Mouse (Mus musculus) heart, adult 2 months (tissue): ENCODE data around the gene Olfr1564. TPM values are rescaled to one million over a fixed set of nuclear protein-coding genes. Genes with fewer than 3 reads are reported as not detected.
A peak's percentile ranks its signal among the peaks of the same experiment; 100 is the strongest.
"Not testable (repeated sequence)": the region's sequence is repeated elsewhere in the genome, so short reads cannot be mapped to it uniquely, and the experiment has no call there.

Experiments used
- DNase-seq, 2 experiments: peaks; one replicate each; pipeline ENCODE4 v3.0.0; 2021
- H3K27ac ChIP-seq: fragments of 200-600 bp; 2 replicates; pipeline ENCODE4 v1.8.1; 2022
- H3K27me3 ChIP-seq: fragments of 200-500 bp; 2 replicates; pipeline ENCODE4 v1.6.1; 2012; ENCODE audit warnings: mild to moderate bottlenecking, low read length, inconsistent platforms, mixed read lengths; ENCODE audit not compliant: control insufficient read depth, insufficient read depth
- H3K36me3 ChIP-seq: fragments of 200-500 bp; 2 replicates; pipeline ENCODE4 v1.6.1; 2012; ENCODE audit warnings: low read length, inconsistent platforms; ENCODE audit not compliant: control insufficient read depth, insufficient read depth
- H3K4me1 ChIP-seq: fragments of 200-500 bp; 2 replicates; pipeline ENCODE4 v1.6.1; 2011; ENCODE audit warnings: low read length; ENCODE audit not compliant: control insufficient read depth, insufficient read depth
- H3K4me3 ChIP-seq: fragments of 200-600 bp; 2 replicates; pipeline ENCODE4 v1.8.1; 2022
- H3K79me2 ChIP-seq: fragments of 200-500 bp; replicated peaks from 2 replicates; pipeline ENCODE4 v1.6.1; 2012; ENCODE audit warnings: mild to moderate bottlenecking, inconsistent platforms, low read length, moderate library complexity, mixed read lengths; ENCODE audit not compliant: control insufficient read depth, insufficient read depth
- H3K9ac ChIP-seq: fragments of 200-500 bp; 2 replicates; pipeline ENCODE4 v1.6.1; 2012; ENCODE audit warnings: low read depth, mild to moderate bottlenecking, control low read depth, inconsistent platforms, low read length, mixed read lengths
- CTCF ChIP-seq: fragments of 200-600 bp; IDR thresholded peaks from 2 replicates; pipeline ENCODE4 v1.8.1; 2022; ENCODE audit warnings: antibody characterized with exemption, mild to moderate bottlenecking, moderate library complexity
- EP300 ChIP-seq: fragments of 200-500 bp; IDR thresholded peaks from 2 replicates; pipeline ENCODE4 v1.6.1; 2011; ENCODE audit warnings: low read depth, low read length, control low read depth; ENCODE audit not compliant: insufficient read depth
- POLR2A ChIP-seq: fragments of 200-500 bp; IDR thresholded peaks from 2 replicates; pipeline ENCODE4 v1.6.1; 2011; ENCODE audit warnings: mild to moderate bottlenecking, low read depth, low read length, control low read depth; ENCODE audit not compliant: insufficient read depth
- WGBS: fragments of 180-500 bp; shearing (Covaris S2); methylation state at CpG from one replicate; pipeline ENCODE4 v1.1.7; 2018; 5-methylcytosine and 5-hydroxymethylcytosine counted together
- intact Hi-C: fragments of 180-260 bp; cut with DNase I; formaldehyde crosslinking; loops from one replicate; pipeline ENCODE4 v1.15.1; 2025
- long read RNA-seq: library from polyadenylated mRNA; stranded (forward); transcript quantifications from one replicate; pipeline ENCODE4 v2.0.0, GENCODE M21; 2021
- polyA plus RNA-seq: library from polyadenylated mRNA; depleted of rRNA; stranded (reverse); fragments of >200 nt; gene quantifications from 2 replicates; pipeline ENCODE4 v1.2.3, GENCODE M21; 2012; rRNA removed
- total RNA-seq, 2 experiments: library from RNA; stranded (reverse); gene quantifications; 2 replicates each; pipeline ENCODE4 v1.2.3; 2021

The Olfr1564 gene
- total RNA-seq (under 1 TPM; 0.07 to 0.10 TPM), polyA plus RNA-seq (0.47 and 0.56 TPM in 2 replicates)
- long read RNA-seq: 0 reads

- no peaks in the 10 kb centered on the region for H3K27me3 ChIP-seq
- intact Hi-C loops: no loop called here
- no peak for DNase-seq
- H3K4me1 ChIP-seq: no peaks in the 10 kb centered on the region
- TF ChIP-seq POLR2A (no peak), EP300 (no peak), CTCF (no peak)
- H3K9ac ChIP-seq: no peak within 1 kb of the TSS
- no peak within 1 kb of the TSS for H3K27ac ChIP-seq
- no peaks in the 10 kb centered on the region for H3K36me3 ChIP-seq
- 68% methylated on average over 2 of the region's 2 CpGs for WGBS
- H3K4me3 ChIP-seq: no peak within 1 kb of the TSS
- H3K79me2 ChIP-seq: no peaks in the 10 kb centered on the region
Measured at GRCm38 (mm10) chr17:33221590-33221989, at the start of gene Olfr1564. Olfr1564 (minus strand) TSS chr17:33221690.

- peaks cover 1% of the 10 kb centered on the region; the same call in 1 of the 2 replicates for H3K27me3 ChIP-seq
- H3K79me2 ChIP-seq: no peaks in the 10 kb centered on the region
- no peak for DNase-seq
- H3K27ac ChIP-seq: no peak overlapping the region
- no peak overlapping the region for H3K9ac ChIP-seq
- H3K4me3 ChIP-seq: no peak overlapping the region
- no peaks in the 10 kb centered on the region for H3K4me1 ChIP-seq
- TF ChIP-seq EP300 (no peak), CTCF (no peak), POLR2A (no peak)
- H3K36me3 ChIP-seq: no peaks in the 10 kb centered on the region
- intact Hi-C loops: no loop called here
- 80% methylated on average over 9 of the region's 9 CpGs for WGBS
Measured at GRCm38 (mm10) chr17:33268907-33269306, 47.4 kb upstream of the Olfr1564 start.

GRCm38 (mm10) chr17:33264376-33264775, 42.9 kb upstream of the Olfr1564 start, which contains the start of gene Olfr63:
Olfr63 (plus strand) TSS chr17:33264676.
- no peak for DNase-seq
- TF ChIP-seq CTCF (no peak), EP300 (no peak), POLR2A (no peak)
- Histone ChIP-seq H3K36me3 (no peaks in the 10 kb centered on the region), H3K79me2 (no peaks in the 10 kb centered on the region), H3K4me1 (no peaks in the 10 kb centered on the region), H3K4me3 (no peak within 1 kb of the TSS), H3K27me3 (peaks cover 1% of the 10 kb centered on the region; the same call in 1 of the 2 replicates), H3K27ac (no peak within 1 kb of the TSS), H3K9ac (no peak within 1 kb of the TSS)
- intact Hi-C loops: no loop called here
- WGBS: 44% methylated on average over 1 of the region's 1 CpGs

- H3K9ac ChIP-seq, H3K4me1 ChIP-seq, H3K79me2 ChIP-seq, H3K27me3 ChIP-seq, H3K27ac ChIP-seq, H3K4me3 ChIP-seq, H3K36me3 ChIP-seq, intact Hi-C loops, DNase-seq: not testable (repeated sequence)
- WGBS: no CpG with 5 or more reads among the region's 2 CpGs
Measured at GRCm38 (mm10) chr17:33255319-33255657, 33.8 kb upstream of the Olfr1564 start.

- H3K36me3 ChIP-seq, H3K9ac ChIP-seq, H3K4me1 ChIP-seq, intact Hi-C loops, H3K27me3 ChIP-seq, H3K79me2 ChIP-seq, H3K27ac ChIP-seq, DNase-seq: not testable (repeated sequence)
- 25% methylated on average over 1 of the region's 34 CpGs for WGBS
- H3K4me3 ChIP-seq: peak within 1 kb of the TSS; percentile 31; the same call in 1 of the 2 replicates
Measured at GRCm38 (mm10) chr17:33254530-33255318, 33.2 kb upstream of the Olfr1564 start, which contains the start of gene Zfp955a. Zfp955a (minus strand) TSS chr17:33255145.

GRCm38 (mm10) chr17:33236646-33237045, 15.2 kb upstream of the Olfr1564 start:
- DNase-seq, H3K4me1 ChIP-seq, H3K27me3 ChIP-seq, H3K27ac ChIP-seq, H3K36me3 ChIP-seq, H3K9ac ChIP-seq, H3K79me2 ChIP-seq, H3K4me3 ChIP-seq: not testable (repeated sequence)
- WGBS: 83% methylated on average over 1 of the region's 1 CpGs
- intact Hi-C loops: loop anchor here (10.0 kb wide), 1 partner anchor 68 kb away; no protein-coding TSS in a partner anchor

- H3K36me3 ChIP-seq, DNase-seq, H3K27me3 ChIP-seq, intact Hi-C loops, H3K27ac ChIP-seq, H3K4me3 ChIP-seq, H3K79me2 ChIP-seq, H3K9ac ChIP-seq, H3K4me1 ChIP-seq: not testable (repeated sequence)
- WGBS: no CpG with 5 or more reads among the region's 2 CpGs
Measured at GRCm38 (mm10) chr17:33191002-33191401, 30.5 kb downstream of the Olfr1564 start, which contains the start of gene Olfr239. Olfr239 (plus strand) TSS chr17:33191302.

GRCm38 (mm10) chr17:33168147-33168546, 53.3 kb downstream of the Olfr1564 start, which contains the start of gene Olfr55:
Olfr55 (plus strand) TSS chr17:33168447.
- intact Hi-C loops, H3K27me3 ChIP-seq, H3K27ac ChIP-seq, H3K4me1 ChIP-seq, H3K79me2 ChIP-seq, DNase-seq, H3K36me3 ChIP-seq, H3K9ac ChIP-seq, H3K4me3 ChIP-seq: not testable (repeated sequence)
- WGBS: 68% methylated on average over 1 of the region's 1 CpGs
